Mouse (Mus musculus) liver, embryonic 11.5 days (tissue): ENCODE results near the gene Pidd1. TPM values are rescaled to one million over a fixed set of nuclear protein-coding genes. Genes with fewer than 3 reads are reported as not detected.

ENCODE experiments used
- ATAC-seq: fragments of 200-750 bp; cut with Nextera tagmentation; replicated peaks from 2 replicates; pipeline ENCODE4 v1.8.0; 2017; ENCODE audit warnings: moderate number of reproducible peaks, mild to moderate bottlenecking, moderate TSS enrichment, moderate library complexity; ENCODE audit not compliant: low FRiP score
- DNase-seq: peaks from one replicate; pipeline ENCODE4 v3.0.0-alpha.2; 2017; ENCODE audit warnings: low spot score
- H3K27ac ChIP-seq: fragments of 300-500 bp; sonication (generic); 2 replicates; pipeline ENCODE4 v1.5.1; 2014; ENCODE audit warnings: mild to moderate bottlenecking, low read depth, low read length, control low read depth
- H3K27me3 ChIP-seq: fragments of 300-500 bp; sonication (generic); replicated peaks from 2 replicates; pipeline ENCODE4 v1.6.1; 2014; ENCODE audit warnings: low read length, mixed read lengths; ENCODE audit not compliant: control insufficient read depth, insufficient read depth
- H3K36me3 ChIP-seq: fragments of 300-500 bp; sonication (generic); 2 replicates; pipeline ENCODE4 v1.6.1; 2014; ENCODE audit warnings: mild to moderate bottlenecking, low read length, moderate library complexity, mixed read lengths; ENCODE audit not compliant: control insufficient read depth, insufficient read depth
- H3K4me1 ChIP-seq: fragments of 300-500 bp; sonication (generic); replicated peaks from 2 replicates; pipeline ENCODE4 v1.6.1; 2014; ENCODE audit warnings: low read length, mixed read lengths; ENCODE audit not compliant: control insufficient read depth, insufficient read depth
- H3K4me2 ChIP-seq: fragments of 300-500 bp; sonication (generic); 2 replicates; pipeline ENCODE4 v1.6.1; 2014; ENCODE audit warnings: mild to moderate bottlenecking, control low read depth, moderate library complexity
- H3K4me3 ChIP-seq: fragments of 300-500 bp; sonication (generic); 2 replicates; pipeline ENCODE4 v1.5.1; 2014; ENCODE audit warnings: low read depth, low read length, control low read depth
- H3K9ac ChIP-seq: fragments of 300-500 bp; sonication (generic); 2 replicates; pipeline ENCODE4 v1.6.1; 2014; ENCODE audit warnings: low read depth, low read length, control low read depth
- H3K9me3 ChIP-seq: fragments of 300-500 bp; sonication (generic); 2 replicates; pipeline ENCODE4 v1.6.1; 2016; ENCODE audit warnings: low read length, inconsistent platforms, mixed read lengths; ENCODE audit not compliant: control insufficient read depth
- WGBS: fragments of 180-500 bp; shearing (Covaris S2); extraction: QIAGEN DNeasy Blood & Tissue Kit; methylation state at CpG from one replicate; pipeline ENCODE4 v1.1.7; 2014; 5-methylcytosine and 5-hydroxymethylcytosine counted together
- polyA plus RNA-seq: library from polyadenylated mRNA; unstranded; fragments of >200 nt; fragmentation: Nextera tagmentation; extraction: Ambion mirVana; gene quantifications from 2 replicates; pipeline ENCODE4 v1.2.1, GENCODE M21; 2014

Pidd1 gene
- polyA plus RNA-seq, 1 experiment from 2014 or later, result 22.5 TPM

DNA sequence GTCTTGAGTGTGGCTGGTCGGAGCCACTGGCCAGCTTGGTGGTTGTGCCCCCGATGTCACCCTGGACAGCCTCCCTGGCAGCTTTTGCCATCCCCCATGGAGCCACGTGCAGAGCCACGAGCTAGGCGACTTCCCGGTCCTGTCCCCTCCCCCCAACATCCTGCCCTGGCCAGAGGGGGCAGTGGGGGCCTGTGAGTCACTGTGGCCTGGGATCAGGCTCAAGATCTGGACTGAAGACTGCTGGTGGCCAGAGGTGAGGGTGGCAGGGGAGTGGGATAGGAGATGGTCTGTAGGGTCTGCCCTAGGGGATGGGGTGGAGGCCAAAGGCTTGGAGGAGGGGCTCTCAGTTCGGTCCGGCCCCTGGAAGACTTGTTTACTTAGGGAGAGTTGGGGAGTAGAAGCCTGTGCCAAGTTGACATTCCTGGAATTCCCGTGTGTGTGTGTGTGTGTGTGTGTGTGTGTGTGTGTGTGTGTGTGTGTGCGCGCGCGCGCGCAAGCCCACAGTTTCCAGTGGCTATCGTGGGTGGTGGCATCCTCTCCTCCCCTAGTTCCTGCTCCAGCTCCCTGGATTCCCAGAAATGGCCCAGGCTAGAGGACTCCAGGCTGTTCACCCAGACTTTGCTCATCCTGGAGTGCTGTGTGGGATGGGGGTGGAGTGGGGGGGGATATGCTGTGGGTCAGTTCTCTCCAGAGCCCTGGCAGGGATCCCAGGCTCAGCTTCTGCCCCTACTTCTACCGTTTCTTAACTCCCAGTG lies 32.6 kb upstream of the Pidd1 start:
- H3K4me1 ChIP-seq, result peaks cover 45% of the 10 kb centered on the region
- peak overlapping the region; percentile 90 for H3K27ac ChIP-seq
- H3K36me3 ChIP-seq, result peaks cover 10% of the 10 kb centered on the region
- ATAC-seq (peak; percentile 42), DNase-seq (peak; percentile 82)
- no peaks in the 10 kb centered on the region for H3K9me3 ChIP-seq
- no peaks in the 10 kb centered on the region for H3K27me3 ChIP-seq
- H3K4me2 ChIP-seq, result peak overlapping the region; percentile 91
- peak overlapping the region; percentile 85 for H3K9ac ChIP-seq
- H3K4me3 ChIP-seq, result peak overlapping the region; percentile 88
- 0% methylated on average over 10 of the region's 17 CpGs for WGBS

DNA sequence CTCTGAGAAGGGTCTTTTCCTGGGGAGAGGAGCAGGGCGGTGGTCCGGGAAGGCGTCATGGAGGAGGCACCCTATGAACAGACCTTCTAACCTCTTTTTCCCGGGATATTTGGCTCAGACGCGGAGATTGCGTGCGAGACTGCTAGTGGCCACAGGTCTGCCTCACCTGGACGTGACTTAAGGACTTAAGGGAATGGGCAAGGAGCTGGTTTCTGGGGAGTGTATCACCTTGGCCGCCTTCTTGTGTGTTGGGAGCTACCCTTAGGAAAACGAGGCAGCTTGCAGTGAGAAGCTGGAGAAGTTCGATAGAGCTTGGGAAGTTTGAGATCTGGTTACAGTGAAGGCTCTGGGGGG lies 32.0 kb upstream of the Pidd1 start:
- ATAC-seq (no peak), DNase-seq (no peak)
- Histone ChIP-seq H3K4me3 (peak overlapping the region; percentile 88), H3K36me3 (peaks cover 16% of the 10 kb centered on the region), H3K9ac (peak overlapping the region; percentile 85), H3K4me1 (peaks cover 39% of the 10 kb centered on the region), H3K9me3 (no peaks in the 10 kb centered on the region), H3K27me3 (no peaks in the 10 kb centered on the region), H3K27ac (peak overlapping the region; percentile 90), H3K4me2 (peak overlapping the region; percentile 91)
- WGBS, result 0% methylated on average over 12 of the region's 12 CpGs

DNA sequence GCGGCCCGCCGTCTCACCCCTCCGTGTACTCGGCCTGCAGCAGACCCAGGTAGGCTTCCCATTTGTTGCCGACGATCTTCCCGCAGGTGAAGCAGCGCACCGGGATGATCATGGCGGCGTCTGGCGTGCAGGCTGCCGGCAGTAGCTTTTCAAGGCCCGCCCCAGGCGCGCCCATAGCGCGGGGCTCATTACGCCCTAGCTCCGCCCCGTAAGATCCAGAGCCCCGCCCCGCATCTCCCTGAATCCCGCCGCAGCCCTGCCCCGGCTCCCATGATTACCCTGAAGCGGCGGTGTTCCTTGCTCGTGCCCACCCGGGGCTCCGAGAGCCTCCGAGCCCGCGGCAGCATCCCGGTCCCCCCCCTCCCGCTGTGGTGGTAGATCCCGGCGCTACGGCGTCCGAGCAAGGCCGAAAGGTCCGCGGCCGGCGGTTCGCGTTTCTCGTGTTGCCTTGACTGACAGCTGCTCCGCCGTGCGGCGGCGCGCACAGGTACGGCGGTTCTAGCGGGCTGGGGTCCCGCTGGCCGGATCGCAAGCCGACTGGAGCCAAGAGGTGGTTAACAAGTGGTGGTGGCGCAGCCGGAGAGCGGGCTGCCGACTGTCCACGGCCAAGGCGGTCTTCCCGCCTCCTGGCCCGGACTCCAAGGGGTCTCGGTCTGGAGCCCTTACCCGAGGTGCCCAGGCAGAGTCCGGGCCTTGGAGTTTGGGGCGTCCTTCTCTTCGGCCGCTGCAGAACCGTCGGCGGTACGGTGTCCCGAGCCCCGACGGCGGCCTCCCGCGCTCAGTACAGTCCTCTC lies 31.4 kb upstream of the Pidd1 start, which contains the start of the genes Polr2l and Tspan4:
Gene Polr2l, minus strand, starts transcription at position 122 of the 794 bp plus-strand sequence.
Gene Tspan4, plus strand, starts transcription at position 230 of the 794 bp plus-strand sequence.
- ATAC-seq (peak; percentile 77), DNase-seq (peak; percentile 93)
- no peaks in the 10 kb centered on the region for H3K27me3 ChIP-seq
- under 1% methylated on average over 87 of the region's 87 CpGs for WGBS
- H3K9ac ChIP-seq, result peak within 1 kb of the TSS; percentile 85
- peaks cover 38% of the 10 kb centered on the region for H3K4me1 ChIP-seq
- peak within 1 kb of the TSS; percentile 90 for H3K27ac ChIP-seq
- H3K36me3 ChIP-seq, result peaks cover 21% of the 10 kb centered on the region
- peak within 1 kb of the TSS; percentile 91 for H3K4me2 ChIP-seq
- peak within 1 kb of the TSS; percentile 88 for H3K4me3 ChIP-seq
- H3K9me3 ChIP-seq, result no peaks in the 10 kb centered on the region

DNA sequence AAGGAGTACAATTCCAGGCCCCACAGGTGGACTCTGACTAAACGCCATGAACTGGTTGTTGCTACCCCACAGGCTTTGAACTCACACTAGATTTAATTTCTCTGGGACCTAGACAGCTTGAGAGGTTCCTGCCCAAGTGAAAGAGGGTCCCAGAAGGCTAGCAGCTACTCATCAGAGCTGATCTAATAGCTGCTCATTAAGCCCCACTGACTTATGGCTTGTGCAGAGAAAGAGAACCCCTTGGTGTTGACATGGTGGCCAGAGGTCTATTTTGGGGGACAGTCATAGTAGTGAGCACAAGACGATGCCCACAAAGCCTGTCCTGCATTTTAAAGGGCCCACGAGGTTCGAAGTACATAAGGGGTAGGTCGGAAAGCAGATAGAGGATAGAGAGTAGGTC lies 30.3 kb upstream of the Pidd1 start:
- ATAC-seq (no peak), DNase-seq (no peak)
- Histone ChIP-seq H3K9me3 (no peaks in the 10 kb centered on the region), H3K9ac (peak overlapping the region; percentile 85), H3K4me1 (peaks cover 45% of the 10 kb centered on the region), H3K36me3 (peaks cover 23% of the 10 kb centered on the region), H3K27me3 (no peaks in the 10 kb centered on the region), H3K4me2 (peak overlapping the region; percentile 91), H3K4me3 (peak overlapping the region; percentile 88), H3K27ac (no peak overlapping the region)
- WGBS, result 5% methylated on average over 5 of the region's 5 CpGs

DNA sequence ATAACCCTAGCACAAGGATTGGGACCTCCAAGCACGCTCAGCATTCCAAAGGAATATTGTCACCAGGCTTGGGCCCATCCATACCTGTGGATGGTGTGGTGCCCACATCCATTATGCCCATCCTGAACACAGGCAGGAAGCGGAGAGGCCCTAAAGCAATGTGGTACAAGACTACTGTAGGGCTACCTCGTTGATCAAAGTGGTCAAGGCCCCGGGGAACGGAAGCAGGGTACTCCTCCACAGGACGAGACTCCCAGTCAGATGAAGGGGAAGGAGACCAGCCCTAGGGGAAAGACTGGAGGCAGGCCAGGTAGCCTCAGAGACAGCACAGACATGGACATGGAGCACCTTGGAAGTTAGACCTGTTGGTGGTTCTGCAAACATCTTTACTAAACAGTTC lies 28.9 kb upstream of the Pidd1 start:
- Histone ChIP-seq H3K4me1 (peaks cover 49% of the 10 kb centered on the region), H3K27me3 (no peaks in the 10 kb centered on the region), H3K4me3 (no peak overlapping the region), H3K27ac (no peak overlapping the region), H3K4me2 (no peak overlapping the region), H3K9ac (no peak overlapping the region), H3K9me3 (no peaks in the 10 kb centered on the region), H3K36me3 (peaks cover 23% of the 10 kb centered on the region)
- DNase-seq (no peak), ATAC-seq (no peak)
- 92% methylated on average over 6 of the region's 6 CpGs for WGBS

DNA sequence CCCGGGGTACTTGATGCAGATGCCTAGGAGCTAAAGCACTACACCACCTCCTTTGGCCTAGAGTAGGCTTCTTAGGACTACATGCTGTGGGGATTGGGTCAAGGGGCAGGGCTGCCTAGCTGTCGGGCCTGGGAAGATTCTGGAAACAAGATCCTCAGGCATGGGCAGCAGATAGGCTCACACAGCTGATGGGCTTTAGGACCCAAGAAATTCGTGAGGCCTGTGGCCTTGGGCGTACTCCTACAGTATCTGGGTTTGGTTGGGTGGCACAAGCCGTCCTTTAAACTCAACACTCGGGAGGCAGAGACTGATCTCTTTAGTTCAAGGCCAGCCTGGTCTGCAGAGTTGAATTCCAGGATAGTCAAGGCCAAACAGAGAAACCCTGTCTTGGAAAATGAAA lies 28.4 kb upstream of the Pidd1 start:
- Histone ChIP-seq H3K9me3 (no peaks in the 10 kb centered on the region), H3K4me2 (no peak overlapping the region), H3K27ac (no peak overlapping the region), H3K9ac (no peak overlapping the region), H3K4me1 (peaks cover 44% of the 10 kb centered on the region), H3K4me3 (no peak overlapping the region), H3K27me3 (no peaks in the 10 kb centered on the region), H3K36me3 (peaks cover 23% of the 10 kb centered on the region)
- WGBS, result 73% methylated on average over 6 of the region's 6 CpGs
- no peak for ATAC-seq
- DNase-seq, result no peak

DNA sequence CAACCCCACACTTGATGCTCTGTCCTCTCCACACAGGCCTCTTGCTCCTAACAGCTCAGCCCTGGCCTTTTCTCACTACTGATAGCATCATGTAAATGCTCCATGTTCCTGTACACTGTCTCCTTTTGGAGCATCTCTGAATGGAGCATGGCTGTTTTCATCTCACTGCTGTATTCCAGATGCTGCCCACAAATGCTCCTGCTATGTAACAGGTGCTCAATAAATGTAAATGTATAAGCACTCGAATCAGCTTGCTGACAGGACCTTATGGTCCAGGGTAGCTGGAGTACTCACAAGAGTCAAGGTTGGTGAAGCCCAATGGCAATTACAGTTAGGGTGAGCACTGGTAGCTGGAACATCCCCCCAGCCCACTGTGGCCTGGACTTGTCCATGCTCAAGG lies 27.4 kb upstream of the Pidd1 start:
- H3K4me2 ChIP-seq, result no peak overlapping the region
- H3K9me3 ChIP-seq, result no peaks in the 10 kb centered on the region
- DNase-seq, result no peak
- peaks cover 23% of the 10 kb centered on the region for H3K36me3 ChIP-seq
- no peak overlapping the region for H3K27ac ChIP-seq
- H3K4me1 ChIP-seq, result peaks cover 42% of the 10 kb centered on the region
- 79% methylated on average over 1 of the region's 1 CpGs for WGBS
- H3K9ac ChIP-seq, result no peak overlapping the region
- no peak for ATAC-seq
- no peaks in the 10 kb centered on the region for H3K27me3 ChIP-seq
- H3K4me3 ChIP-seq, result no peak overlapping the region

DNA sequence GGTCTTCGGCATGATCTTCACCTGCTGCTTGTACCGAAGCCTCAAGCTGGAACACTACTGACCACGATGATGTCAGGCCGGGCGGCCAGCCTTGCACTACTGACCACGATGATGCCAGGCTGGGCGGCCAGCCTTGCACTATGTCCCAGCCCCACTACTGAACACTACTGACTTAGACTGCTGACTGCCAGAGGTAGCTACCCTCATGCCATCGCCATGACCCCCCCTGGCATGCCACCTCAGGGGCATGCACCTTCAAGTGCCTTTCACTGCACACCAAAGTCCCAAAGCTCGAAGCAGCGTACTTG lies 26.8 kb upstream of the Pidd1 start:
- H3K4me2 ChIP-seq, result no peak overlapping the region
- peaks cover 23% of the 10 kb centered on the region for H3K36me3 ChIP-seq
- no peak overlapping the region for H3K27ac ChIP-seq
- no peak overlapping the region for H3K9ac ChIP-seq
- DNase-seq (no peak), ATAC-seq (no peak)
- H3K4me1 ChIP-seq, result peaks cover 39% of the 10 kb centered on the region
- no peak overlapping the region for H3K4me3 ChIP-seq
- no peaks in the 10 kb centered on the region for H3K9me3 ChIP-seq
- H3K27me3 ChIP-seq, result peaks cover 2% of the 10 kb centered on the region; the same call in 1 of the 2 replicates
- 86% methylated on average over 10 of the region's 10 CpGs for WGBS
